Mouse (Mus musculus) urinary bladder, postnatal 4 days (tissue): Measurements from ENCODE around the gene Poldip3.

Experiments used
- DNase-seq, 2 experiments: peaks; one replicate each; pipeline ENCODE4 v3.0.0; 2021 to 2022; ENCODE audit warnings: low spot score in 2 of 2

The Poldip3 gene

GRCm38 (mm10) chr15:83088495-83089428 lies 60.4 kb downstream of the Poldip3 start:
- DNase-seq, result no peak

GRCm38 (mm10) chr15:83086636-83087328 lies 62.4 kb downstream of the Poldip3 start:
- DNase-seq, result no peak

- no peak for DNase-seq
These were observed 63.3 kb downstream of the Poldip3 start for GRCm38 (mm10) chr15:83085901-83086300.

GRCm38 (mm10) chr15:83084022-83084640 lies 65.1 kb downstream of the Poldip3 start:
- no peak for DNase-seq

- DNase-seq, result no peak
These were observed 65.7 kb downstream of the Poldip3 start for GRCm38 (mm10) chr15:83083530-83083929.
